Mouse (Mus musculus) forebrain, embryonic 14.5 days (tissue): ENCODE data around the gene Arf3. TPM values are rescaled to one million over a fixed set of nuclear protein-coding genes. Genes with fewer than 3 reads are reported as not detected.

Source experiments
- ATAC-seq: fragments of 200-750 bp; cut with Nextera tagmentation; 2 replicates; pipeline ENCODE4 v1.8.0; 2017; ENCODE audit warnings: mild to moderate bottlenecking, moderate library complexity
- DNase-seq: peaks from one replicate; pipeline ENCODE4 v3.0.0-alpha.2; 2015; ENCODE audit warnings: low spot score
- H3K27ac ChIP-seq: fragments of 300-500 bp; sonication (generic); 2 replicates; pipeline ENCODE4 v1.5.1; 2014; ENCODE audit warnings: low read depth, mild to moderate bottlenecking, control low read depth, low read length, moderate library complexity
- H3K27me3 ChIP-seq: fragments of 300-500 bp; sonication (generic); replicated peaks from 2 replicates; pipeline ENCODE4 v1.6.1; 2014; ENCODE audit warnings: low read length, control low read depth, mixed read lengths; ENCODE audit not compliant: control insufficient read depth, insufficient read depth
- H3K36me3 ChIP-seq: fragments of 300-500 bp; sonication (generic); 2 replicates; pipeline ENCODE4 v1.6.1; 2014; ENCODE audit warnings: low read length, control low read depth; ENCODE audit not compliant: control insufficient read depth, insufficient read depth
- H3K4me1 ChIP-seq: fragments of 300-500 bp; sonication (generic); 2 replicates; pipeline ENCODE4 v1.6.1; 2014; ENCODE audit warnings: antibody characterized with exemption, low read length, control low read depth; ENCODE audit not compliant: control insufficient read depth, insufficient read depth
- H3K4me2 ChIP-seq: fragments of 300-500 bp; sonication (generic); 2 replicates; pipeline ENCODE4 v1.6.1; 2014; ENCODE audit warnings: mild to moderate bottlenecking, control low read depth, low read length
- H3K4me3 ChIP-seq: fragments of 300-500 bp; sonication (generic); 2 replicates; pipeline ENCODE4 v1.5.1; 2014; ENCODE audit warnings: low read depth, low read length, control low read depth
- H3K9ac ChIP-seq: fragments of 300-500 bp; sonication (generic); 2 replicates; pipeline ENCODE4 v1.6.1; 2014; ENCODE audit warnings: mild to moderate bottlenecking, low read length, control low read depth, moderate library complexity
- H3K9me3 ChIP-seq: fragments of 300-500 bp; sonication (generic); replicated peaks from 2 replicates; pipeline ENCODE4 v1.6.1; 2016; ENCODE audit warnings: low read length, control low read depth, mixed read lengths; ENCODE audit not compliant: control insufficient read depth
- WGBS: fragments of 180-500 bp; shearing (Covaris S2); extraction: QIAGEN DNeasy Blood & Tissue Kit; methylation state at CpG from one replicate; pipeline ENCODE4 v1.1.7; 2014; 5-methylcytosine and 5-hydroxymethylcytosine counted together
- polyA plus RNA-seq: library from polyadenylated mRNA; unstranded; fragments of >200 nt; fragmentation: Nextera tagmentation; extraction: Ambion mirVana; gene quantifications from 2 replicates; pipeline ENCODE4 v1.2.1, GENCODE M21; 2014

Arf3 gene
- polyA plus RNA-seq, 1 experiment from 2014 or later: 31.7 TPM

DNA sequence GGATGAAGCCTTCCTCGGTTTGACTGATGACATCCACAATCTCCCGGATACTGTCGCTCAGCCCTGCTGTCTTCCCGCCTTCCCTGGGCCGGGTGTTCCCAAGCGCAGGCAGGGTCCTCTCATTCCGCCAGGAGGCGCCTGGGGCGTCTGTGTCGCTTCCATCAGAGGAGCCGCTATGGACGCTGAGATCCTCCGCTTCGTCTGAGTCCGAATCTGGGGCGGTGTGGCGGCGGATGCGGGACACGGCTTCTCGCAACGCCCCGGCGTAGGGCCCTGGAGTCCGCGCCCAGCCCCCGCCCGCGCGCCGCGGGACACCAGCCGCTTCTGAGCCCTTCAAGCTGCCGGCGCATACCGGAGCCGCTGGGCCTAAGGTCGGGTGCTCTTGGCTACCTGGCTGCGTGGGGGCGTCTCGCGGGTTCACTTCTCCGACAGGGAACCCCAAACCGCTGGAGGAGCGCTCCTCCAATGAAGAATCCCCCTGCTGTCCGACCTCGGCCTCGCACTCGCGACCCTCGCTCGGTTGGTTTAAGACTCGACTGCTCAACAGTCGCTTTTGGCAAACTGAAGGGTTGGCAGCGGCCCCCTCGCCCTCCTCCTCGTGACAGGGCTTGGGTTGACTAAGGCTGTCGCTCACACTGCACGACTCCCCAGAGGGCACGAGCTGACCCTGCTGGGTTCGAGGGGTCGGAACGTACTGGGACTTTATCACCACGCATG, 42.5 kb upstream of the Arf3 start:
- Histone ChIP-seq H3K9me3 (no peaks in the 10 kb centered on the region), H3K27ac (no peak overlapping the region), H3K9ac (peak overlapping the region; percentile 59), H3K27me3 (peaks cover 100% of the 10 kb centered on the region), H3K36me3 (no peaks in the 10 kb centered on the region), H3K4me1 (peaks cover 6% of the 10 kb centered on the region; the same call in 1 of the 2 replicates), H3K4me2 (peak overlapping the region; percentile 76), H3K4me3 (peak overlapping the region; percentile 37)
- DNase-seq (peak; percentile 82), ATAC-seq (peak; percentile 66)
- 1% methylated on average over 63 of the region's 64 CpGs for WGBS

DNA sequence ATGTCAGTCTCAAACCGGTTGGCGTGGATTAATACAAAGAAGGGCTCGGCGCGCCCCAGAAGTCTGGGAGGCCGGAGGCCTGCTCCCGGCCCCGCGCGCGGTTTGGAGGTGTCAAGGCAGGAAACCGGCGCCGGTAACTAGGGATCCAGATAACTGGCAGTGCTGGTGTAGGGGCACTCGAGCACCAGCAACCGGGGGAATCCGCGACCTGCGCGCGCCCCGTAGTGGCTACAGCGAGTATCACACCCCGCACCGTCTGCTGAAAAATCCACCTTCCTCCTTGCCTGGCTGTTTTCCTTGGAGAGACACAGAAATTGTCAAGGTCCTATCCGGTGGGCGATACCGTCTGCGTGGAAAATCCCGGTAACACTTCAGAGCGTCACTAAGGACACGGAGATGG, 41.0 kb upstream of the Arf3 start:
- H3K4me2 ChIP-seq: peak overlapping the region; percentile 32; the same call in 1 of the 2 replicates
- H3K9me3 ChIP-seq: no peaks in the 10 kb centered on the region
- H3K4me1 ChIP-seq: peaks cover 6% of the 10 kb centered on the region; the same call in 1 of the 2 replicates
- under 1% methylated on average over 32 of the region's 32 CpGs for WGBS
- no peak overlapping the region for H3K27ac ChIP-seq
- peaks cover 94% of the 10 kb centered on the region for H3K27me3 ChIP-seq
- H3K9ac ChIP-seq: no peak overlapping the region
- peak; percentile 49 for ATAC-seq
- H3K36me3 ChIP-seq: no peaks in the 10 kb centered on the region
- no peak overlapping the region for H3K4me3 ChIP-seq
- peak; percentile 83 for DNase-seq

DNA sequence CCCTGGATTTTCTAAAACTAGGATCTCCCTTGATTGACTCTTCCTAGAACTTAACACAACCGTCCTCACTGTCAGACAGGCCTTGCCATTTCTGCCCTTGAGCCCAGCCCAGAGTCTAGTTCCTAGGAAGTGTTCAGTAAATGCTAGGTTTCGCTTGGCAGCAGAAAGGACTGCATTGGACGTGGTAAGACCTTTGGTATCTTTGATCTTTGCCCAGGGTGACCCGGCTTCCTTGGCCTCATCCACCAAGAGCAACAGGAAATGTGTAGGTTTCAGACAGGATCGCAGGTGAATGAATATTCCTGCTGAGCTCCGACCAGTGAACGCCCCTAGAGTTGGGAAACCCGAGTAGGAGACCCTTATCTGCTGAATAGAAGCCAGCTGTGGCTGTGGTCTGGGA, 39.9 kb upstream of the Arf3 start:
- peaks cover 15% of the 10 kb centered on the region for H3K4me1 ChIP-seq
- H3K9me3 ChIP-seq: no peaks in the 10 kb centered on the region
- H3K9ac ChIP-seq: no peak overlapping the region
- no peak overlapping the region for H3K4me3 ChIP-seq
- no peaks in the 10 kb centered on the region for H3K36me3 ChIP-seq
- H3K27ac ChIP-seq: no peak overlapping the region
- WGBS: under 1% methylated on average over 8 of the region's 8 CpGs
- no peak for DNase-seq
- H3K27me3 ChIP-seq: peaks cover 93% of the 10 kb centered on the region
- ATAC-seq: no peak
- H3K4me2 ChIP-seq: no peak overlapping the region

DNA sequence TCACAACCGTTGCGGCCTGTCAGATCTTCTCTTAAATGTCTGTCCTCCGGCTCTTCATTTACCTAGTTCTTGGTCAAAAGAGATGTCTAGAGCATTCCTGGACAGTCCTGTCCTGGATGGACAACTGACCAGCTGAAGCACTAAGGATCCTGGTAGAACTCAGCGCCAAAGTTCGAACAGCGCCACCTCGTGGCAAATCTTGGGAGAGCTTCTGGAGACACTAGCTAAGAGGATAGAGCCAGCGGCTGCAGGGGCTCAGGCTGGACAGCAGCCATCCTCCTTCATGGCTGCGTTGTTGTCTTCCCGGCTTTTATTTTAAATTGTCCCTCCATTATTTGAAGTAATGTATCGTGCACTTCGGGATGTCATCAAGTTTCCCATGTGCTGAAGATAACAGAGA, 36.4 kb upstream of the Arf3 start:
- Histone ChIP-seq H3K9me3 (no peaks in the 10 kb centered on the region), H3K4me2 (no peak overlapping the region), H3K27ac (no peak overlapping the region), H3K36me3 (no peaks in the 10 kb centered on the region), H3K27me3 (peaks cover 86% of the 10 kb centered on the region), H3K4me3 (no peak overlapping the region), H3K4me1 (peaks cover 15% of the 10 kb centered on the region), H3K9ac (no peak overlapping the region)
- DNase-seq: peak; percentile 80
- no peak for ATAC-seq
- WGBS: 13% methylated on average over 12 of the region's 12 CpGs

DNA sequence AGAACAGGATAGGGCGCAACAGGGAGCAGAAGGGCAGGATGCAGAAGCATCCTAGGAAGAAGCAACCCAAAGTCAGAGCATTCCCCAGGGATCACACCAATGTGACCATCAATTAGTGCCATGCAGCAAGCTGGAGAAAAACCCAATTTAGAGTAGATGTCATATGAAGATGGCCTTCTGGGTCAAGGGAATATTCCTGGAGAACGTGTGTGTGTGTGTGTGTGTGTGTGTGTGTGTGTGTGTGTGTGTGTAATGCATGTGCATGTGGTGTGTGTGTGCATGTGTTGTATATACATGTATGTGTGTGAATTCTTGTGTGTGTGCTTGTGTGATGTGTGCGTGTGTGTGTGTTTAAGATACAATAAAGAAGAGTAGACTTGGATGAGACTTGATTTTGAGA, 35.9 kb upstream of the Arf3 start:
- no peak overlapping the region for H3K4me3 ChIP-seq
- peaks cover 15% of the 10 kb centered on the region for H3K4me1 ChIP-seq
- no peaks in the 10 kb centered on the region for H3K9me3 ChIP-seq
- DNase-seq (no peak), ATAC-seq (no peak)
- peaks cover 86% of the 10 kb centered on the region for H3K27me3 ChIP-seq
- no peak overlapping the region for H3K4me2 ChIP-seq
- no peaks in the 10 kb centered on the region for H3K36me3 ChIP-seq
- no peak overlapping the region for H3K27ac ChIP-seq
- no peak overlapping the region for H3K9ac ChIP-seq
- WGBS: 43% methylated on average over 3 of the region's 3 CpGs

DNA sequence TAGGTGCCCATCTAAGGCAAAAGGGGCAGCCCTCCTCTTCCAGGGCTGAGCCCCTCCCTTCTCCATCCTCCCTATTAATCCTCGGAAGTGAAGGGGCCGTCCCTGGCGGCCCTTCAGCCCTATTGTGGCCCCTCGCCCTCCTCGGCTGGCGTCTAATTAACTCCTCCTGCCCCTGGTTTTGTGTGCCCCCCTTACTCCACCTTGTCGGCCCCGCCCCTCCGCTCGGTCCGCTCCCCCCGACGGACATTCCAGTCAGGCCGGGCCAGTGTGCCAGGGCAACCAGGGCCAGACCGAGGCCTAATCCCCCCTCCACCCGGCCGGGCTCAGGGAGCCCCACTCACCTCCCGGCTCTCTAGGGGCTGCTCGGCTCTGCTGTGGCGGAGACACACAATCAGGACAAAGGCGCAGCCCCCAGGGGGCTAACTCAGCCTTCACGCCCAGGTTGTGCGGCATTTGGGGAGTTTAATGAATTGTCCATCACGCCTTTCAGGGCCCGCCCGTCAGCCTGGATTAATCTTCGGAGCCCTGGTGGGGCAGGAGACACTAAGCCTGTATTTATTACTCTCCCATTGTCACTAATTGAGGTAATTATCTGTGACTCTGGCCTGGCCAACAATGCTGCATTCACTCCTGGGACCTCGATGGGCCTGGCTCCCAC, 35.0 kb upstream of the Arf3 start:
- Histone ChIP-seq H3K4me3 (no peak overlapping the region), H3K9ac (no peak overlapping the region), H3K27me3 (peaks cover 86% of the 10 kb centered on the region), H3K27ac (no peak overlapping the region), H3K9me3 (no peaks in the 10 kb centered on the region), H3K4me2 (peak overlapping the region; percentile 27), H3K4me1 (peaks cover 15% of the 10 kb centered on the region), H3K36me3 (no peaks in the 10 kb centered on the region)
- DNase-seq (peak; percentile 82), ATAC-seq (peak; percentile 88)
- 1% methylated on average over 28 of the region's 28 CpGs for WGBS

DNA sequence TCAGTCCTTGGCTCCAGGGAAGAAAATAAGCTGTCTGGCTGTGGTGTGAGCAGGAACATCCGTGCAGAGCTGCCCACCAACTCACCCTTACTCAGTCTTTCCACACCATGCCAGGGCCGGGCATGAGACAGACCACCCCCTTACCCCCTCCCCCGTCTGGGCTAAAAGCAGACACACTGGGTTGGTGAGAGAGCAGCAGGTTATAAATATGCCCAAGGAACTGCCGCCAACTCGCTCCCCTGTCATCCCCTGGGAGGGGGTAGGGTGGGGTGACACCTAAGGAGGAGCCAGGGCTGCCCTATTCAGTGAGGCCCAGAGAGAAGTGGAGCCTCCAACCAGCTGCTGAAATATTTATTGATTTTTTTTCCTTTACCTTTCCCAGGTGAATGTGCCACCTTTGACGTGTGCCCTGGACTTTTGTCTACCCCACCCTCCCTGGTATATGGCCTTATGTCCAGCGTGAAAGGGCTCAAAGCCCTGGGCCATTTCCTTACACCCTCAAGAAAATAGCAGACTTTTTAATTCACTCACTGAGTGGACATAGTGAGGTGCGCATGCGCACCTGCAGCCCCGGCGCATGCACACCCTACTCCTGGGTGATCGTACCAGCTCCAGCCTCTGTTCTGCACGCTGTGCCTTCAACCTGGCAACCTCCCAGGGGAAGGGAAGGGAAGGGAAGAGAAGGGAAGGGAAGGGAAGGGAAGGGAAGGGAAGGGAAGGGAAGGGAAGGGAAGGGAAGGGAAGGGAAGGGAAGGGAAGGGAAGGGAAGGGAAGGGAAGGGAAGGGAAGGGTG, 34.0 kb upstream of the Arf3 start:
- no peak overlapping the region for H3K4me3 ChIP-seq
- no peaks in the 10 kb centered on the region for H3K36me3 ChIP-seq
- WGBS: 1% methylated on average over 13 of the region's 13 CpGs
- no peak overlapping the region for H3K27ac ChIP-seq
- peaks cover 86% of the 10 kb centered on the region for H3K27me3 ChIP-seq
- H3K9me3 ChIP-seq: no peaks in the 10 kb centered on the region
- DNase-seq (peak; percentile 78), ATAC-seq (no peak)
- no peak overlapping the region for H3K4me2 ChIP-seq
- no peak overlapping the region for H3K9ac ChIP-seq
- H3K4me1 ChIP-seq: peaks cover 15% of the 10 kb centered on the region

DNA sequence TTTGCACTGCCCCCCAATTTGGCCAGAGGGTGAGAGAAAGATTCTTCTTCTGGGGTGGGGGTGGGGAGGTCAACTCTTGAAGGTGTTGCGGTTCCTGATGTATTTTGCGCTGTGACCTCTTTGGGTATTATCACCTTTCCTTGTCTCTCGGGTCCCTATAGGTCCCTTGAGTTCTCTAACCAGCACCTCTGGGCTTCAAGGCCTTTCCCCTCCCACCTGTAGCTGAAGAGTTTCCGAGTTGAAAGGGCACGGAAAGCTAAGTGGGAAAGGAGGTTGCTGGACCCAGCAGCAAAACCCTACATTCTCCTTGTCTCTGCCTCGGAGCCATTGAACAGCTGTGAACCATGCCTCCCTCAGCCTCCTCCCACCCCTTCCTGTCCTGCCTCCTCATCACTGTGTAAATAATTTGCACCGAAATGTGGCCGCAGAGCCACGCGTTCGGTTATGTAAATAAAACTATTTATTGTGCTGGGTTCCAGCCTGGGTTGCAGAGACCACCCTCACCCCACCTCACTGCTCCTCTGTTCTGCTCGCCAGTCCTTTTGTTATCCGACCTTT, 30.2 kb upstream of the Arf3 start:
- H3K4me1 ChIP-seq: peaks cover 10% of the 10 kb centered on the region
- peak overlapping the region; percentile 25; the same call in 1 of the 2 replicates for H3K4me3 ChIP-seq
- peak overlapping the region; percentile 39; the same call in 1 of the 2 replicates for H3K4me2 ChIP-seq

More for the DNA sequence above, 30.2 kb upstream of the Arf3 start:
- no peaks in the 10 kb centered on the region for H3K9me3 ChIP-seq
- no peaks in the 10 kb centered on the region for H3K36me3 ChIP-seq
- 2% methylated on average over 13 of the region's 13 CpGs for WGBS
- H3K27ac ChIP-seq: no peak overlapping the region
- ATAC-seq: no peak
- no peak overlapping the region for H3K9ac ChIP-seq
- DNase-seq: no peak
- peaks cover 92% of the 10 kb centered on the region for H3K27me3 ChIP-seq
